Mouse (Mus musculus) G1E (cell line): ENCODE data around the gene Tm6sf1. TPM values are rescaled to one million over a fixed set of nuclear protein-coding genes. Genes with fewer than 3 reads are reported as not detected.
A peak's percentile ranks its signal among the peaks of the same experiment; 100 is the strongest.
"Not testable (repeated sequence)": the region's sequence is repeated elsewhere in the genome, so short reads cannot be mapped to it uniquely, and the experiment has no call there.

Source experiments
- ATAC-seq: 2 replicates; pipeline ENCODE4 v1.8.0; 2016; ENCODE audit warnings: mild to moderate bottlenecking; ENCODE audit not compliant: insufficient number of reproducible peaks, poor library complexity, low FRiP score, severe bottlenecking; ENCODE audit errors: extremely low read depth
- DNase-seq: peaks from one replicate; pipeline ENCODE4 v3.0.0; 2012; ENCODE audit warnings: low spot score
- H3K27me3 ChIP-seq: 2 replicates; pipeline ENCODE4 v1.6.1; 2012; ENCODE audit warnings: mild to moderate bottlenecking, low read length, inconsistent platforms; ENCODE audit not compliant: insufficient read depth
- H3K36me3 ChIP-seq: replicated peaks from 2 replicates; pipeline ENCODE3; 2012; ENCODE audit warnings: mild to moderate bottlenecking, inconsistent platforms
- H3K4me1 ChIP-seq: 2 replicates; pipeline ENCODE4 v1.6.1; 2012; ENCODE audit warnings: low read depth, low read length, inconsistent platforms, mixed read lengths; ENCODE audit not compliant: insufficient read depth
- H3K4me3 ChIP-seq: 2 replicates; pipeline ENCODE4 v1.5.1; 2012; ENCODE audit warnings: low read depth, mild to moderate bottlenecking, inconsistent platforms, low read length, moderate library complexity, mixed read lengths
- H3K9me3 ChIP-seq: replicated peaks from 2 replicates; pipeline ENCODE4 v1.6.1; 2012; ENCODE audit warnings: inconsistent platforms
- CTCF ChIP-seq: IDR thresholded peaks from 2 replicates; pipeline ENCODE4 v1.5.1; 2012; ENCODE audit warnings: low read depth, low read length, inconsistent platforms, mixed read lengths
- GATA1 ChIP-seq: IDR thresholded peaks from 2 replicates; pipeline ENCODE4 v1.6.1; 2012; ENCODE audit warnings: borderline replicate concordance, low read length, inconsistent platforms, mixed read lengths
- GATA2 ChIP-seq: IDR thresholded peaks from 2 replicates; pipeline ENCODE4 v1.6.1; 2012; ENCODE audit warnings: low read depth, low read length, inconsistent platforms, borderline replicate concordance
- POLR2AphosphoS5 ChIP-seq: IDR thresholded peaks from 2 replicates; pipeline ENCODE4 v1.6.1; 2012; ENCODE audit warnings: low read depth, low read length, inconsistent platforms; ENCODE audit not compliant: insufficient replicate concordance
- TAL1 ChIP-seq: conservative IDR thresholded peaks from 2 replicates; pipeline ENCODE4 v1.6.1; 2012; ENCODE audit warnings: low read depth, low read length, inconsistent platforms, mixed read lengths
- polyA plus RNA-seq: library from polyadenylated mRNA; stranded (reverse); fragments of >175 nt; gene quantifications from 2 replicates; pipeline ENCODE4 v1.2.3, GENCODE M21; 2012
- total RNA-seq, 2 experiments: library from RNA; stranded (forward) in 1 of 2; stranded (reverse) in 1 of 2; fragments of 200-1000 nt in 1 of 2; fragments of >200 nt in 1 of 2; fragmentation: Nextera tagmentation in 1 of 2; gene quantifications; 2 replicates each; pipeline ENCODE4 v1.2.3; 2014 to 2017

Gene Tm6sf1
- total and polyA plus RNA-seq, 3 experiments, result 0.11 TPM; not detected in 2

GRCm38 (mm10) chr7:81829379-81829894 is 29.4 kb upstream of the Tm6sf1 start, which contains the start of gene Btbd1:
Gene Btbd1, minus strand, starts transcription at chr7:81829431.
- H3K27me3 ChIP-seq, result no peaks in the 10 kb centered on the region
- no peak for TF ChIP-seq TAL1
- TF ChIP-seq GATA2, result no peak
- no peak for TF ChIP-seq GATA1
- TF ChIP-seq POLR2AphosphoS5, result no peak
- no peak for TF ChIP-seq CTCF
- peak; percentile 50; the same call in 1 of the 2 replicates for ATAC-seq
- no peaks in the 10 kb centered on the region for H3K9me3 ChIP-seq
- H3K36me3 ChIP-seq, result peaks cover 11% of the 10 kb centered on the region
- peak within 1 kb of the TSS; percentile 93 for H3K4me3 ChIP-seq
- H3K4me1 ChIP-seq, result peaks cover 41% of the 10 kb centered on the region
- DNase-seq, result peak; percentile 87

GRCm38 (mm10) chr7:81834847-81835246 is 24.0 kb upstream of the Tm6sf1 start:
- TF ChIP-seq CTCF (no peak), POLR2AphosphoS5 (no peak)

GRCm38 (mm10) chr7:81835430-81835829 is 23.4 kb upstream of the Tm6sf1 start:
- no peak overlapping the region for H3K4me3 ChIP-seq
- no peaks in the 10 kb centered on the region; the same call in 1 of the 2 replicates for H3K4me1 ChIP-seq
- no peaks in the 10 kb centered on the region for H3K36me3 ChIP-seq
- TF ChIP-seq POLR2AphosphoS5 (no peak), CTCF (no peak), GATA2 (no peak), GATA1 (no peak), TAL1 (no peak)
- no peak for ATAC-seq
- DNase-seq, result no peak
- peaks cover 9% of the 10 kb centered on the region for H3K27me3 ChIP-seq
- no peaks in the 10 kb centered on the region for H3K9me3 ChIP-seq

More at GRCm38 (mm10) chr7:81834847-81835246, 24.0 kb upstream of the Tm6sf1 start:
- no peaks in the 10 kb centered on the region for H3K36me3 ChIP-seq
- H3K4me3 ChIP-seq, result no peak overlapping the region
- H3K9me3 ChIP-seq, result no peaks in the 10 kb centered on the region
- H3K4me1 ChIP-seq, result peaks cover 3% of the 10 kb centered on the region
- no peak for DNase-seq
- peaks cover 6% of the 10 kb centered on the region for H3K27me3 ChIP-seq
- no peak for ATAC-seq

- peaks cover 22% of the 10 kb centered on the region for H3K27me3 ChIP-seq
Measured at GRCm38 (mm10) chr7:81837771-81838170, 21.0 kb upstream of the Tm6sf1 start.

GRCm38 (mm10) chr7:81839746-81840145 is 19.1 kb upstream of the Tm6sf1 start:
- no peak for TF ChIP-seq POLR2AphosphoS5
- Histone ChIP-seq H3K27me3 (peaks cover 25% of the 10 kb centered on the region), H3K36me3 (no peaks in the 10 kb centered on the region), H3K4me1 (no peaks in the 10 kb centered on the region), H3K4me3 (no peak overlapping the region), H3K9me3 (no peaks in the 10 kb centered on the region)
- no peak for DNase-seq
- no peak for ATAC-seq

More at GRCm38 (mm10) chr7:81837771-81838170, 21.0 kb upstream of the Tm6sf1 start:
- ATAC-seq, H3K36me3 ChIP-seq, H3K4me1 ChIP-seq, H3K4me3 ChIP-seq, DNase-seq, H3K9me3 ChIP-seq: not testable (repeated sequence)

GRCm38 (mm10) chr7:81840661-81841181 is 18.1 kb upstream of the Tm6sf1 start:
- Histone ChIP-seq H3K4me1 (no peaks in the 10 kb centered on the region), H3K27me3 (peaks cover 25% of the 10 kb centered on the region), H3K4me3 (no peak overlapping the region), H3K36me3 (no peaks in the 10 kb centered on the region), H3K9me3 (no peaks in the 10 kb centered on the region)
- TF ChIP-seq GATA2 (no peak), GATA1 (no peak), CTCF (no peak), POLR2AphosphoS5 (no peak), TAL1 (no peak)
- DNase-seq (no peak), ATAC-seq (no peak)

GRCm38 (mm10) chr7:81841439-81841838 is 17.4 kb upstream of the Tm6sf1 start:
- Histone ChIP-seq H3K9me3 (no peaks in the 10 kb centered on the region), H3K4me3 (no peak overlapping the region), H3K36me3 (no peaks in the 10 kb centered on the region), H3K27me3 (peaks cover 25% of the 10 kb centered on the region), H3K4me1 (no peaks in the 10 kb centered on the region)
- no peak for TF ChIP-seq POLR2AphosphoS5
- TF ChIP-seq TAL1, result no peak
- no peak for TF ChIP-seq GATA1
- TF ChIP-seq CTCF, result no peak
- TF ChIP-seq GATA2, result no peak
- ATAC-seq (no peak), DNase-seq (no peak)
